Mouse (Mus musculus) gastrocnemius, adult 2 months (tissue): ENCODE data around the gene Prx. TPM values are rescaled to one million over a fixed set of nuclear protein-coding genes. Genes with fewer than 3 reads are reported as not detected.
A peak's percentile ranks its signal among the peaks of the same experiment; 100 is the strongest.

Source experiments
- DNase-seq: peaks from one replicate; pipeline ENCODE4 v3.0.0; 2022
- H3K27ac ChIP-seq: fragments of 200-600 bp; 2 replicates; pipeline ENCODE4 v1.8.1; 2022; ENCODE audit warnings: mild to moderate bottlenecking
- H3K4me3 ChIP-seq: fragments of 200-600 bp; 2 replicates; pipeline ENCODE4 v1.8.1; 2022; ENCODE audit warnings: mild to moderate bottlenecking, moderate library complexity
- CTCF ChIP-seq: fragments of 200-600 bp; IDR thresholded peaks from 2 replicates; pipeline ENCODE4 v1.8.1; 2022; ENCODE audit warnings: antibody characterized with exemption, mild to moderate bottlenecking, moderate library complexity
- intact Hi-C: fragments of 180-260 bp; cut with DNase I; formaldehyde crosslinking; loops from one replicate; pipeline ENCODE4 v1.15.1; 2025
- total RNA-seq, 2 experiments: library from RNA; stranded (reverse); gene quantifications; 2 replicates each; pipeline ENCODE4 v1.2.3; 2021

Gene Prx
- total RNA-seq, 2 experiments from 2014 or later, result 3.1 to 4.1 TPM

- DNase-seq, result peak; percentile 73
Measured at GRCm38 (mm10) chr7:27508648-27509005, 9.5 kb downstream of the Prx start.

GRCm38 (mm10) chr7:27510809-27511208 lies 11.7 kb downstream of the Prx start:
- DNase-seq, result no peak
- intact Hi-C loops, result no loop called here
- TF ChIP-seq CTCF, result no peak
- no peak overlapping the region for H3K27ac ChIP-seq
- no peak overlapping the region for H3K4me3 ChIP-seq

More at GRCm38 (mm10) chr7:27508648-27509005, 9.5 kb downstream of the Prx start:
- peak overlapping the region; percentile 97 for H3K27ac ChIP-seq
- intact Hi-C loops, result loop anchor here (2.0 kb wide), 1 partner anchor 18 kb away; no protein-coding TSS in a partner anchor
- peak; percentile 80 for TF ChIP-seq CTCF
- peak overlapping the region; percentile 87 for H3K4me3 ChIP-seq

- no peak for TF ChIP-seq CTCF
Measured at GRCm38 (mm10) chr7:27514961-27515360, 15.8 kb downstream of the Prx start.

GRCm38 (mm10) chr7:27518314-27518713 lies 19.2 kb downstream of the Prx start:
- TF ChIP-seq CTCF, result no peak
- Histone ChIP-seq H3K27ac (no peak overlapping the region), H3K4me3 (no peak overlapping the region)
- intact Hi-C loops, result no loop called here
- DNase-seq, result no peak

More at GRCm38 (mm10) chr7:27514961-27515360, 15.8 kb downstream of the Prx start:
- intact Hi-C loops, result no loop called here
- no peak for DNase-seq
- no peak overlapping the region for H3K4me3 ChIP-seq
- no peak overlapping the region for H3K27ac ChIP-seq

GRCm38 (mm10) chr7:27520104-27520503 lies 21.0 kb downstream of the Prx start:
- no peak overlapping the region for H3K27ac ChIP-seq
- no peak for DNase-seq
- H3K4me3 ChIP-seq, result no peak overlapping the region
- TF ChIP-seq CTCF, result peak; percentile 28
- intact Hi-C loops, result no loop called here

- Histone ChIP-seq H3K4me3 (no peak overlapping the region), H3K27ac (no peak overlapping the region)
- intact Hi-C loops, result no loop called here
- DNase-seq, result no peak
- no peak for TF ChIP-seq CTCF
Measured at GRCm38 (mm10) chr7:27520599-27520998, 21.5 kb downstream of the Prx start.

GRCm38 (mm10) chr7:27522967-27523366 lies 23.8 kb downstream of the Prx start, which contains the start of gene Hipk4:
Gene Hipk4, plus strand, starts transcription at chr7:27523267.
- H3K4me3 ChIP-seq, result no peak within 1 kb of the TSS
- no peak for TF ChIP-seq CTCF
- no peak within 1 kb of the TSS for H3K27ac ChIP-seq
- DNase-seq, result no peak
- intact Hi-C loops, result no loop called here

- H3K4me3 ChIP-seq, result no peak overlapping the region
- no peak for TF ChIP-seq CTCF
- intact Hi-C loops, result no loop called here
Measured at GRCm38 (mm10) chr7:27523805-27524204, 24.7 kb downstream of the Prx start.

GRCm38 (mm10) chr7:27526039-27526827 lies 27.1 kb downstream of the Prx start:
- intact Hi-C loops, result loop anchor here (1.0 to 5.0 kb wide), 3 partner anchors 17 to 190 kb away; no protein-coding TSS in a partner anchor
- H3K27ac ChIP-seq, result no peak overlapping the region
- peak; percentile 83 for DNase-seq

More at GRCm38 (mm10) chr7:27523805-27524204, 24.7 kb downstream of the Prx start:
- H3K27ac ChIP-seq, result no peak overlapping the region
- DNase-seq, result no peak

GRCm38 (mm10) chr7:27529070-27529469 lies 29.9 kb downstream of the Prx start:
- Histone ChIP-seq H3K4me3 (no peak overlapping the region), H3K27ac (no peak overlapping the region)
- TF ChIP-seq CTCF, result no peak
- intact Hi-C loops, result loop anchor here (5.0 kb wide), 1 partner anchor 52 kb away; no protein-coding TSS in a partner anchor
- DNase-seq, result no peak

More at GRCm38 (mm10) chr7:27526039-27526827, 27.1 kb downstream of the Prx start:
- no peak; the same call in none of the 2 replicates for TF ChIP-seq CTCF
- no peak overlapping the region for H3K4me3 ChIP-seq

- 0 out of 2 replicates have a peak, but pooled peaks have one; percentile 4 for TF ChIP-seq CTCF
- Histone ChIP-seq H3K27ac (no peak overlapping the region), H3K4me3 (no peak overlapping the region)
- intact Hi-C loops, result no loop called here
- no peak for DNase-seq
Measured at GRCm38 (mm10) chr7:27530937-27531336, 31.8 kb downstream of the Prx start.

- TF ChIP-seq CTCF, result no peak
- H3K27ac ChIP-seq, result peak overlapping the region; percentile 71; the same call in 1 of the 2 replicates
- H3K4me3 ChIP-seq, result no peak overlapping the region
- intact Hi-C loops, result no loop called here
- no peak for DNase-seq
Measured at GRCm38 (mm10) chr7:27531707-27532106, 32.6 kb downstream of the Prx start.

- peak; percentile 45 for DNase-seq
- intact Hi-C loops, result no loop called here
- Histone ChIP-seq H3K27ac (peak overlapping the region; percentile 71), H3K4me3 (peak overlapping the region; percentile 11; the same call in 1 of the 2 replicates)
- no peak for TF ChIP-seq CTCF
Measured at GRCm38 (mm10) chr7:27532480-27533050, 33.4 kb downstream of the Prx start.
